Mouse (Mus musculus) heart, adult 10 weeks (tissue): ENCODE measurements around the gene Ninl. TPM values are rescaled to one million over a fixed set of nuclear protein-coding genes. Genes with fewer than 3 reads are reported as not detected.

Experiments
- polyA plus RNA-seq: library from polyadenylated mRNA; stranded (reverse); fragments of 350-450 nt; fragmentation: Illumina TruSeq; extraction: RNeasy Lipid Tissue Mini Kit (QIAGEN cat#74804); gene quantifications from one replicate; pipeline ENCODE4 v1.2.3, GENCODE M21; 2014; ENCODE audit warnings: low read depth, low replicate concordance

Ninl gene
- polyA plus RNA-seq, result 2.6 TPM

GRCm38 (mm10) chr2:151039232-151039695 is at the start of gene Ninl, which contains the start of gene Nanp:
Ninl (minus strand) TSS chr2:151039382.
Nanp (minus strand) TSS chr2:151039398.

GRCm38 (mm10) chr2:150904936-150905450 is 134.2 kb downstream of the Ninl start, which contains the start of gene Gins1:
Gins1 (plus strand) TSS chr2:150905400.

GRCm38 (mm10) chr2:150904272-150904935 is 134.8 kb downstream of the Ninl start, which contains the start of gene Abhd12:
Abhd12 (minus strand) TSS chr2:150904741.

Other genes with a start within 250 kb of the Ninl start
- gene Abhd12, start 134.6 kb downstream of the Ninl start, polyA plus RNA-seq, result 50.2 TPM
- 3.4 TPM for gene Gins1, start 134.0 kb downstream of the Ninl start, polyA plus RNA-seq
- gene Nanp, start within 50 bp of the Ninl start, polyA plus RNA-seq, result 2.5 TPM
- gene Gm14151, start 53.0 kb upstream of the Ninl start, polyA plus RNA-seq, result not detected
- not detected for gene Gm14147, start 58.9 kb upstream of the Ninl start, polyA plus RNA-seq